Mouse (Mus musculus) heart, embryonic 16.5 days (tissue): ENCODE measurements at regions not wholly inside any gene's neighbourhood (a gene's known extent, or its start where the extent isn't known, plus 50 kb on each side); places are given as distances from the start of the nearest gene placed in this dataset.

Source experiments
- ATAC-seq: fragments of 200-750 bp; cut with Nextera tagmentation; replicated peaks from 2 replicates; pipeline ENCODE4 v1.8.0; 2017; ENCODE audit warnings: moderate number of reproducible peaks; ENCODE audit not compliant: insufficient read depth, low FRiP score; ENCODE audit errors: extremely low read depth
- H3K27ac ChIP-seq: fragments of 300-500 bp; sonication (generic); 2 replicates; pipeline ENCODE4 v1.5.1; 2014; ENCODE audit warnings: mild to moderate bottlenecking, low read length, control low read depth, moderate library complexity
- H3K27me3 ChIP-seq: fragments of 300-500 bp; sonication (generic); 2 replicates; pipeline ENCODE4 v1.6.1; 2014; ENCODE audit warnings: low read length, mixed read lengths; ENCODE audit not compliant: control insufficient read depth, insufficient read depth
- H3K36me3 ChIP-seq: fragments of 300-500 bp; sonication (generic); 2 replicates; pipeline ENCODE4 v1.6.1; 2014; ENCODE audit not compliant: control insufficient read depth, insufficient read depth
- H3K4me1 ChIP-seq: fragments of 300-500 bp; sonication (generic); 2 replicates; pipeline ENCODE4 v1.6.1; 2014; ENCODE audit warnings: low read length, mixed read lengths; ENCODE audit not compliant: control insufficient read depth, insufficient read depth
- H3K4me2 ChIP-seq: fragments of 300-500 bp; sonication (generic); 2 replicates; pipeline ENCODE4 v1.6.1; 2014; ENCODE audit warnings: low read depth, mild to moderate bottlenecking, control low read depth, low read length
- H3K4me3 ChIP-seq: fragments of 300-500 bp; sonication (generic); 2 replicates; pipeline ENCODE4 v1.5.1; 2014; ENCODE audit warnings: mild to moderate bottlenecking, control low read depth, low read length
- H3K9ac ChIP-seq: fragments of 300-500 bp; sonication (generic); 2 replicates; pipeline ENCODE4 v1.6.1; 2014; ENCODE audit warnings: low read length, control low read depth
- H3K9me3 ChIP-seq: fragments of 300-500 bp; sonication (generic); replicated peaks from 2 replicates; pipeline ENCODE4 v1.6.1; 2016; ENCODE audit warnings: low read length; ENCODE audit not compliant: control insufficient read depth
- WGBS: fragments of 180-500 bp; shearing (Covaris S2); extraction: QIAGEN DNeasy Blood & Tissue Kit; methylation state at CpG from one replicate; pipeline ENCODE4 v1.1.7; 2014; 5-methylcytosine and 5-hydroxymethylcytosine counted together

DNA sequence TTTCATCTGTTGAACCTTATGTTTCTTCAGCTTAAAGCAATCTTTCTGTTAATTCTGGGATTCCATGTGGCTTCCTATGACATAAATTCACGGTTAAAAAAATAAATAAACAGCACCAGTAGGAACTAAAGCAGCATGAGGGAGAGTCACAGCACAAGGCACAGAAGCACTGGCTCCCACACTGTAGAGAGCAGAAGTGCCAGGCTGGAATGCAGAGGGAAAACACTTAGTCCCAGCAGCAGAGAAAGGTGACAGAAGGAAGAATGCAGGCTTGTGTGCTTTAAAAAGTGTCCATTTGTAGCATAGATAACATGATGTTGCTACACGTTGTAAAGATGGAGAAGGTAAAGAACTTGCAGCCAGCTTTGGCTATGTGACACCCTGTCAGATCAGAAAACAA is 62.1 kb upstream of the Ppp2r5a start:
- Histone ChIP-seq H3K27me3 (no peaks in the 10 kb centered on the region), H3K9me3 (no peaks in the 10 kb centered on the region), H3K9ac (no peak overlapping the region), H3K4me1 (peaks cover 49% of the 10 kb centered on the region), H3K4me2 (no peak overlapping the region), H3K27ac (peak overlapping the region; percentile 33), H3K36me3 (no peaks in the 10 kb centered on the region), H3K4me3 (no peak overlapping the region)
- WGBS, result 15% methylated on average over 2 of the region's 2 CpGs
- no peak for ATAC-seq

DNA sequence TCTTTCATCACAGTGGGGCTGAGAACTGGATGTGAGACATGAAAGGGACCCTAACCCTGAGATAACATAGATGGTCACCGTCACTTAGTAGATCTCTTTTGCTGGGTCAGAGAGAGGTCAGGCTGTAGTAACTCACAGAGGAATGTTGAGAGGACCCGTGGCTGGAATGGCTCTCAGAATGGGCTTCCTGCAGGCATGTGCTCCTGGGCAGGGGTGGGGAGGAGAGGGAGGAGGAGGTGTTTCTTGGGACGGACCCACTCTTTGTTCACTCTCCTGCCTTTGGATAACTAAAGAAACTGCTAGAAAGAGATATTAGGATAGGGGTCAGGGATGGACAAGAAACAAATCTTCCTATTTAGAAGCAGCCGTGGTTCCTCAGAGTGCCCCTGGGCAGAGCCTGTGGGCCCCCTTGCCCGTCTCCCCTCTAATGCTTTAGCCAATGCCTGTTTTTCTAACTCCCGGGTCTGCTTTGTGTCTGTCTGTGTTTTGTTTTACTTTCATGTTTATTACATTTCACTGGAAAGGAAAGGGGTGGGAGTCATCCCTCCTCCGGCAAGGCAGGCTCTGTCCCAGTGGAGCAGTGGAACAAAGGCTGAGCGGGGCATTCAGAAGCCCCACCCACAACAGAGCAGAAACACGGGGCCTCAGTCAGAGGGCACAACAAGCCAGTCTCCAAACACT is 58.9 kb upstream of the Ppp2r5a start:
- Histone ChIP-seq H3K36me3 (no peaks in the 10 kb centered on the region), H3K4me2 (peak overlapping the region; percentile 52), H3K27me3 (no peaks in the 10 kb centered on the region), H3K27ac (peak overlapping the region; percentile 87), H3K4me3 (no peak overlapping the region), H3K9me3 (no peaks in the 10 kb centered on the region), H3K9ac (peak overlapping the region; percentile 61), H3K4me1 (peaks cover 55% of the 10 kb centered on the region)
- peak; percentile 89 for ATAC-seq
- WGBS, result 8% methylated on average over 9 of the region's 9 CpGs

DNA sequence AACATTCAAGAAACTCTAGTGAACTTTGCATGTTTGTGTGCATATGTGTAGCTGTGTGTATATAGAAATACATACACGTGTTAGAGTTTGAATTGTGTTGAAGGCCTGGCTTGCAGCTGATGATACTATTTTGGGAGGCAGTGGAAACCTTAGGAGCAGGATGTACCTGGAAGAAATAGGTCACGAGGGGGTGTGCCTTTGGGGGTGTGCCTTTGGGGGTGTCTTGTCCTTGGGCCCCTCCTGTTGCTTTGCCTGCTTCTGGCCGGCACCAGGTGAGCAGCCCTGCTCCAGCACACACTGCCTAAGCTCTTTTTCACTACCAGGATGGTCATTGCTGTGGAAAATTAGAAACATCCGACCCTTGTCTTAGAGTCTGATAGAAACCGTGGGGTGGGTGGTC is 56.0 kb upstream of the Ppp2r5a start:
- H3K4me2 ChIP-seq, result no peak overlapping the region
- no peak for ATAC-seq
- peaks cover 50% of the 10 kb centered on the region for H3K4me1 ChIP-seq
- no peak overlapping the region for H3K4me3 ChIP-seq
- 58% methylated on average over 5 of the region's 5 CpGs for WGBS
- H3K9ac ChIP-seq, result no peak overlapping the region
- no peaks in the 10 kb centered on the region for H3K36me3 ChIP-seq
- H3K9me3 ChIP-seq, result no peaks in the 10 kb centered on the region
- no peaks in the 10 kb centered on the region for H3K27me3 ChIP-seq
- no peak overlapping the region for H3K27ac ChIP-seq

GRCm38 (mm10) chr1:191458292-191458691 is 55.2 kb upstream of the Ppp2r5a start:
- H3K27ac ChIP-seq, result no peak overlapping the region
- ATAC-seq, result no peak
- 68% methylated on average over 2 of the region's 2 CpGs for WGBS
- no peaks in the 10 kb centered on the region for H3K36me3 ChIP-seq
- no peak overlapping the region for H3K4me2 ChIP-seq
- peaks cover 55% of the 10 kb centered on the region for H3K4me1 ChIP-seq
- H3K9ac ChIP-seq, result no peak overlapping the region
- H3K27me3 ChIP-seq, result no peaks in the 10 kb centered on the region
- H3K9me3 ChIP-seq, result no peaks in the 10 kb centered on the region
- H3K4me3 ChIP-seq, result no peak overlapping the region

GRCm38 (mm10) chr1:191457103-191457502 is 54.0 kb upstream of the Ppp2r5a start:
- 35% methylated on average over 4 of the region's 4 CpGs for WGBS
- H3K9me3 ChIP-seq, result no peaks in the 10 kb centered on the region
- no peak overlapping the region for H3K9ac ChIP-seq
- no peak overlapping the region for H3K27ac ChIP-seq
- H3K4me1 ChIP-seq, result peaks cover 52% of the 10 kb centered on the region
- no peak overlapping the region for H3K4me2 ChIP-seq
- no peak overlapping the region for H3K4me3 ChIP-seq
- ATAC-seq, result no peak
- H3K36me3 ChIP-seq, result no peaks in the 10 kb centered on the region
- H3K27me3 ChIP-seq, result no peaks in the 10 kb centered on the region

- 18% methylated on average over 3 of the region's 3 CpGs for WGBS
- Histone ChIP-seq H3K4me2 (no peak overlapping the region), H3K4me3 (no peak overlapping the region), H3K9me3 (no peaks in the 10 kb centered on the region), H3K36me3 (no peaks in the 10 kb centered on the region), H3K27ac (peak overlapping the region; percentile 66; the same call in 1 of the 2 replicates), H3K27me3 (no peaks in the 10 kb centered on the region), H3K9ac (no peak overlapping the region), H3K4me1 (peaks cover 38% of the 10 kb centered on the region)
- ATAC-seq, result no peak
These were observed 51.5 kb upstream of the Ppp2r5a start for GRCm38 (mm10) chr1:191454604-191455003.

DNA sequence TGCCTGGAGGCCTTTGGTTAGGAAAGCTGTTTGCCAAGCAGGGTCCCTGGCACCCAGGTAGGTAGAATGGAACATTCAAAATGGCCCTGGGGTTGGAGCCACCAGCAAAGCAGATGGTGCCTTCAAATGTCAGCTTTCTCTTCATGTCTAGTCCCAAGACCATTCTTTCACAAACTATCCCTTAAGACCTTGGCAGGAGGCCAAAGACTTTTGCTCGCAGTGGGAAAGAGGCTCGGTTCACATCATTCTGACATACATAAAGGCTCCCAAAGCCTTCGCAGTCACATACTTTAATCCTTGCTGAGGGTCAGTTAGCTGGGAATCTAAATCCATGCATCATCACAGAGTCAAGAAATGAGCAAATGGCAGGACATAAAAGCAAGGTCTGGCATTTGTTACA is 50.5 kb upstream of the Ppp2r5a start:
- peaks cover 30% of the 10 kb centered on the region for H3K4me1 ChIP-seq
- H3K27ac ChIP-seq, result no peak overlapping the region
- WGBS, result 45% methylated on average over 3 of the region's 3 CpGs

More for the DNA sequence above, 50.5 kb upstream of the Ppp2r5a start:
- no peak for ATAC-seq
- no peaks in the 10 kb centered on the region for H3K36me3 ChIP-seq
- H3K9me3 ChIP-seq, result no peaks in the 10 kb centered on the region
- H3K27me3 ChIP-seq, result no peaks in the 10 kb centered on the region
- H3K4me3 ChIP-seq, result no peak overlapping the region
- H3K9ac ChIP-seq, result no peak overlapping the region
- no peak overlapping the region for H3K4me2 ChIP-seq
